Mouse (Mus musculus) intestine, embryonic 14.5 days (tissue): ENCODE results near the gene Gm28729. TPM values are rescaled to one million over a fixed set of nuclear protein-coding genes. Genes with fewer than 3 reads are reported as not detected.
A peak's percentile ranks its signal among the peaks of the same experiment; 100 is the strongest.

Experiments
- ATAC-seq: fragments of 200-750 bp; cut with Nextera tagmentation; replicated peaks from 2 replicates; pipeline ENCODE4 v1.8.0; 2017; ENCODE audit warnings: low read depth, moderate number of reproducible peaks, moderate TSS enrichment, moderate library complexity; ENCODE audit not compliant: low FRiP score, low TSS enrichment
- DNase-seq: peaks from one replicate; pipeline ENCODE4 v3.0.0-alpha.2; 2018; ENCODE audit warnings: low spot score
- H3K27ac ChIP-seq: fragments of 300-500 bp; sonication (generic); 2 replicates; pipeline ENCODE4 v1.5.1; 2014; ENCODE audit warnings: low read depth, mild to moderate bottlenecking, control low read depth
- H3K27me3 ChIP-seq: fragments of 300-500 bp; sonication (generic); replicated peaks from 2 replicates; pipeline ENCODE4 v1.6.1; 2014; ENCODE audit warnings: low read length, control low read depth; ENCODE audit not compliant: control insufficient read depth, insufficient read depth
- H3K36me3 ChIP-seq: fragments of 300-500 bp; sonication (generic); 2 replicates; pipeline ENCODE4 v1.6.1; 2014; ENCODE audit warnings: low read length, control low read depth; ENCODE audit not compliant: control insufficient read depth, insufficient read depth
- H3K4me1 ChIP-seq: fragments of 300-500 bp; sonication (generic); replicated peaks from 2 replicates; pipeline ENCODE4 v1.6.1; 2014; ENCODE audit warnings: low read length, control low read depth, mixed read lengths; ENCODE audit not compliant: control insufficient read depth, insufficient read depth
- H3K4me2 ChIP-seq: fragments of 300-500 bp; sonication (generic); 2 replicates; pipeline ENCODE4 v1.6.1; 2014; ENCODE audit warnings: low read length
- H3K4me3 ChIP-seq: fragments of 300-500 bp; sonication (generic); 2 replicates; pipeline ENCODE4 v1.5.1; 2014; ENCODE audit warnings: low read depth, low read length, control low read depth, mixed read lengths
- H3K9ac ChIP-seq: fragments of 300-500 bp; sonication (generic); 2 replicates; pipeline ENCODE4 v1.6.1; 2014; ENCODE audit warnings: mild to moderate bottlenecking, low read length
- H3K9me3 ChIP-seq: fragments of 300-500 bp; sonication (generic); 2 replicates; pipeline ENCODE4 v1.6.1; 2016; ENCODE audit warnings: low read length, control low read depth; ENCODE audit not compliant: control insufficient read depth
- WGBS: fragments of 180-500 bp; shearing (Covaris S2); extraction: QIAGEN DNeasy Blood & Tissue Kit; methylation state at CpG from one replicate; pipeline ENCODE4 v1.1.7; 2014; 5-methylcytosine and 5-hydroxymethylcytosine counted together
- polyA plus RNA-seq: library from polyadenylated mRNA; unstranded; fragments of >200 nt; fragmentation: Nextera tagmentation; extraction: Ambion mirVana; gene quantifications from 2 replicates; pipeline ENCODE4 v1.2.1, GENCODE M21; 2014

The Gm28729 gene
- polyA plus RNA-seq = not detected in 2 replicates

GRCm38 (mm10) chr9:96524972-96525506 is at the start of gene Gm28729:
Gene Gm28729, minus strand, starts transcription at chr9:96525264.
- no peak within 1 kb of the TSS for H3K9ac ChIP-seq
- WGBS = 51% methylated on average over 12 of the region's 12 CpGs
- H3K36me3 ChIP-seq = no peaks in the 10 kb centered on the region
- H3K27me3 ChIP-seq = no peaks in the 10 kb centered on the region
- DNase-seq = no peak
- H3K4me3 ChIP-seq = no peak within 1 kb of the TSS
- no peaks in the 10 kb centered on the region for H3K9me3 ChIP-seq
- no peak within 1 kb of the TSS for H3K27ac ChIP-seq
- no peaks in the 10 kb centered on the region for H3K4me1 ChIP-seq
- ATAC-seq = no peak
- no peak within 1 kb of the TSS for H3K4me2 ChIP-seq

GRCm38 (mm10) chr9:96573252-96573651 is 48.2 kb upstream of the Gm28729 start:
- no peaks in the 10 kb centered on the region for H3K27me3 ChIP-seq
- DNase-seq (no peak), ATAC-seq (no peak)
- H3K36me3 ChIP-seq = peaks cover 47% of the 10 kb centered on the region
- WGBS = 22% methylated on average over 1 of the region's 1 CpGs
- H3K9ac ChIP-seq = no peak overlapping the region
- H3K9me3 ChIP-seq = no peaks in the 10 kb centered on the region
- H3K4me3 ChIP-seq = no peak overlapping the region
- no peak overlapping the region for H3K27ac ChIP-seq
- H3K4me2 ChIP-seq = no peak overlapping the region
- H3K4me1 ChIP-seq = no peaks in the 10 kb centered on the region

GRCm38 (mm10) chr9:96572754-96573153 is 47.7 kb upstream of the Gm28729 start:
- ATAC-seq = no peak
- Histone ChIP-seq H3K9me3 (no peaks in the 10 kb centered on the region), H3K9ac (no peak overlapping the region), H3K4me2 (no peak overlapping the region), H3K27ac (no peak overlapping the region), H3K36me3 (peaks cover 49% of the 10 kb centered on the region), H3K27me3 (no peaks in the 10 kb centered on the region), H3K4me1 (no peaks in the 10 kb centered on the region), H3K4me3 (no peak overlapping the region)
- WGBS = 89% methylated on average over 9 of the region's 9 CpGs
- no peak for DNase-seq

GRCm38 (mm10) chr9:96566470-96566996 is 41.5 kb upstream of the Gm28729 start:
- no peak overlapping the region for H3K27ac ChIP-seq
- no peaks in the 10 kb centered on the region for H3K27me3 ChIP-seq
- no peak overlapping the region for H3K4me2 ChIP-seq
- peaks cover 51% of the 10 kb centered on the region for H3K36me3 ChIP-seq
- ATAC-seq (no peak), DNase-seq (no peak)
- H3K4me3 ChIP-seq = no peak overlapping the region
- 73% methylated on average over 8 of the region's 8 CpGs for WGBS
- no peaks in the 10 kb centered on the region for H3K4me1 ChIP-seq
- no peaks in the 10 kb centered on the region for H3K9me3 ChIP-seq
- H3K9ac ChIP-seq = no peak overlapping the region

- no peak overlapping the region for H3K27ac ChIP-seq
- no peaks in the 10 kb centered on the region for H3K9me3 ChIP-seq
- peaks cover 54% of the 10 kb centered on the region for H3K36me3 ChIP-seq
- no peaks in the 10 kb centered on the region for H3K4me1 ChIP-seq
- ATAC-seq = no peak
- H3K9ac ChIP-seq = no peak overlapping the region
- H3K4me2 ChIP-seq = no peak overlapping the region
- H3K27me3 ChIP-seq = no peaks in the 10 kb centered on the region
- WGBS = 95% methylated on average over 4 of the region's 4 CpGs
- DNase-seq = no peak
- H3K4me3 ChIP-seq = no peak overlapping the region
Observed at GRCm38 (mm10) chr9:96563501-96563900, 38.4 kb upstream of the Gm28729 start.

GRCm38 (mm10) chr9:96559148-96559547 is 34.1 kb upstream of the Gm28729 start:
- ATAC-seq (no peak), DNase-seq (no peak)
- H3K27me3 ChIP-seq = no peaks in the 10 kb centered on the region
- no peak overlapping the region for H3K4me2 ChIP-seq
- WGBS = 96% methylated on average over 6 of the region's 6 CpGs
- no peak overlapping the region for H3K27ac ChIP-seq
- H3K36me3 ChIP-seq = peaks cover 34% of the 10 kb centered on the region
- H3K4me3 ChIP-seq = no peak overlapping the region
- no peak overlapping the region for H3K9ac ChIP-seq
- no peaks in the 10 kb centered on the region for H3K4me1 ChIP-seq
- no peaks in the 10 kb centered on the region for H3K9me3 ChIP-seq

GRCm38 (mm10) chr9:96558594-96558993 is 33.5 kb upstream of the Gm28729 start:
- Histone ChIP-seq H3K9me3 (no peaks in the 10 kb centered on the region), H3K4me3 (no peak overlapping the region), H3K4me1 (no peaks in the 10 kb centered on the region), H3K27ac (no peak overlapping the region), H3K9ac (no peak overlapping the region), H3K4me2 (no peak overlapping the region), H3K36me3 (peaks cover 29% of the 10 kb centered on the region), H3K27me3 (no peaks in the 10 kb centered on the region)
- ATAC-seq (no peak), DNase-seq (no peak)
- WGBS = 64% methylated on average over 1 of the region's 1 CpGs

- Histone ChIP-seq H3K4me2 (no peak overlapping the region), H3K36me3 (peaks cover 32% of the 10 kb centered on the region), H3K27ac (no peak overlapping the region), H3K4me1 (no peaks in the 10 kb centered on the region), H3K4me3 (no peak overlapping the region), H3K9ac (no peak overlapping the region), H3K27me3 (no peaks in the 10 kb centered on the region), H3K9me3 (no peaks in the 10 kb centered on the region)
- 91% methylated on average over 1 of the region's 1 CpGs for WGBS
- ATAC-seq (no peak), DNase-seq (no peak)
Observed at GRCm38 (mm10) chr9:96554095-96554494, 29.0 kb upstream of the Gm28729 start.

GRCm38 (mm10) chr9:96545410-96545809 is 20.3 kb upstream of the Gm28729 start:
- ATAC-seq (no peak), DNase-seq (peak; percentile 41)
- Histone ChIP-seq H3K27ac (no peak overlapping the region), H3K4me2 (no peak overlapping the region), H3K27me3 (no peaks in the 10 kb centered on the region), H3K4me1 (no peaks in the 10 kb centered on the region), H3K36me3 (peaks cover 53% of the 10 kb centered on the region), H3K9ac (no peak overlapping the region), H3K9me3 (no peaks in the 10 kb centered on the region), H3K4me3 (no peak overlapping the region)
- 91% methylated on average over 13 of the region's 13 CpGs for WGBS
